Comparison of ENCODE assay signal across 9 mouse cellular contexts in the genomic region with DNA sequence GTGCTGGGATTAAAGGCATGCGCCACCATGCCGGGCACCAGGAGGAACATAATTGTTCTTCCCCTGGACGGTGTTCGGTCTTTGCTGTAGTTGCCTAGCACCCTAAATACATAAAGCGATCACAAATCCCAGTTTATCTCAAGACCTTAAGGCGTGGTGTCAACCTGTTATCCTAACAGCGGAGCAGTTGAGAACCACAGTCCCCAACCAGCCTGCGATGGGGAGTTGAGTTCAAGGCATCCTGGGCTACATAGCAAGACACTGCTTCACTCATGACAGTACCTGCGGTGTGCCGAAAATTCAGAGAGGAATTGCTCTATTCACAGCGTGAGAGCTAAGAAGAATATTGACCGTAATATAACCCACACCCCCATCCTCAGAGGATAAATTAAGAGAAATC. TPM values are rescaled to one million over a fixed set of nuclear protein-coding genes. Genes with fewer than 3 reads are reported as not detected.
A peak's percentile ranks its signal among the peaks of the same experiment; 100 is the strongest.
DNase-seq lines count a peak whose midpoint lies in the region; ATAC-seq lines count a peak whose summit lies in the region.
"Had no signal": no experiment of that assay in that cellular context is flagged by ENCODE, and none has a peak within 500 bp of the region (broad histone marks: within the 10 kb centered on the region; RNA-seq: fewer than 3 reads in every experiment).

No protein-coding gene starts in this region.

- ATAC-seq in kidney, embryonic 16.5 days (ENCODE audit: low FRiP score, low TSS enrichment): peak; percentile 28; the same call in 1 of the 2 replicates
- peak; percentile 11; the same call in 1 of the 2 replicates for ATAC-seq in intestine, embryonic 16.5 days
- no peak for ATAC-seq in activated CD4-positive, CD25-positive, alpha-beta regulatory T cell, adult 4 months
- no peak for ATAC-seq in monocyte, adult 5-6 weeks (replicated peaks; ENCODE audit: insufficient number of reproducible peaks, low FRiP score, low TSS enrichment, poor library complexity, severe bottlenecking)

- no peak for DNase-seq in kidney, adult 9 months
- peak; percentile 22 for DNase-seq in embryo, embryonic 11 days
- DNase-seq in naive thymus-derived CD4-positive, alpha-beta T cell, adult 2 months (ENCODE audit: low read depth): peak; percentile 19
- no peak for DNase-seq in layer of hippocampus, adult 18-20 months (ENCODE audit: low spot score in 2 of 2)

- peak overlapping the region; percentile 98 for H3K9ac ChIP-seq in kidney, embryonic 16.5 days (replicated peaks; ENCODE audit: low read length)
- H3K9ac ChIP-seq in intestine, embryonic 16.5 days (ENCODE audit: low read depth, low read length): peak overlapping the region; percentile 58

- H3K4me3 ChIP-seq in kidney, embryonic 16.5 days (ENCODE audit: low read length): peak overlapping the region; percentile 81
- H3K4me3 ChIP-seq in intestine, embryonic 16.5 days (ENCODE audit: low read length): peak overlapping the region; percentile 64

- H3K4me2 ChIP-seq in kidney, embryonic 16.5 days (replicated peaks; ENCODE audit: low read depth, low read length): peak overlapping the region; percentile 91
- H3K4me2 ChIP-seq in intestine, embryonic 16.5 days (ENCODE audit: low read depth, low read length): peak overlapping the region; percentile 61

- peak overlapping the region; percentile 74; the same call in 1 of the 2 replicates for H3K27ac ChIP-seq in kidney, embryonic 16.5 days (ENCODE audit: low read length)
- no peak overlapping the region for H3K27ac ChIP-seq in intestine, embryonic 16.5 days (ENCODE audit: low read length)

- 60% methylated on average over 12 of the region's 12 CpGs for WGBS in kidney, embryonic 16.5 days
- whole genome bisulfite sequencing in intestine, embryonic 16.5 days: 50% methylated on average over 12 of the region's 12 CpGs

- peaks cover 54% of the 10 kb centered on the region for H3K36me3 ChIP-seq in kidney, embryonic 16.5 days (ENCODE audit: insufficient read depth, low read length)
- peaks cover 16% of the 10 kb centered on the region for H3K36me3 ChIP-seq in intestine, embryonic 16.5 days (ENCODE audit: control insufficient read depth, insufficient read depth, low read length)

- H3K27me3 ChIP-seq in kidney, embryonic 16.5 days (ENCODE audit: insufficient read depth, low read length): no peaks in the 10 kb centered on the region
- H3K27me3 ChIP-seq in intestine, embryonic 16.5 days (replicated peaks; ENCODE audit: control insufficient read depth, insufficient read depth, low read length): no peaks in the 10 kb centered on the region

- no peaks in the 10 kb centered on the region for H3K9me3 ChIP-seq in kidney, embryonic 16.5 days (ENCODE audit: low read length)
- no peaks in the 10 kb centered on the region for H3K9me3 ChIP-seq in intestine, embryonic 16.5 days (ENCODE audit: control insufficient read depth, low read length)

- peaks cover 18% of the 10 kb centered on the region for H3K4me1 ChIP-seq in kidney, embryonic 16.5 days (ENCODE audit: insufficient read depth, low read length)
- H3K4me1 ChIP-seq in intestine, embryonic 16.5 days (ENCODE audit: control insufficient read depth, insufficient read depth, low read length): peaks cover 14% of the 10 kb centered on the region

RNA-seq across cellular contexts. Expression of a gene that starts 0.6 kb away (rescaled TPM):
- 343 and 370 TPM in 2 replicates for polyA plus RNA-seq in kidney, embryonic 16.5 days (2015; fragmentation: Nextera tagmentation; extraction: Ambion mirVana)
- 295 and 297 TPM in 2 replicates for polyA plus RNA-seq in intestine, embryonic 16.5 days (2015; fragmentation: Nextera tagmentation; extraction: Ambion mirVana)
- 100 to 1,000 TPM in 1 of 2 experiments, 10 to 100 TPM in 1; 96.7 to 115 TPM for polyA plus RNA-seq in activated CD4-positive, CD25-positive, alpha-beta regulatory T cell, adult 4 months (2017; shearing (Covaris generic))
- total RNA-seq in layer of hippocampus, adult 18-20 months (2021): 10 to 100 TPM; 79.5 to 88.1 TPM
- total RNA-seq in monocyte, adult 5-6 weeks (2017): 31.0 to 45.3 TPM (median 42.6 TPM) in 3 replicates

RNA-seq across cellular contexts. Expression of a gene that starts 15.9 kb away (rescaled TPM):
- 238 and 244 TPM in 2 replicates for polyA plus RNA-seq in kidney, embryonic 16.5 days (2015; fragmentation: Nextera tagmentation; extraction: Ambion mirVana)
- 334 and 347 TPM in 2 replicates for polyA plus RNA-seq in intestine, embryonic 16.5 days (2015; fragmentation: Nextera tagmentation; extraction: Ambion mirVana)
- polyA plus RNA-seq in activated CD4-positive, CD25-positive, alpha-beta regulatory T cell, adult 4 months (2017; shearing (Covaris generic)): 100 to 1,000 TPM; 145 to 149 TPM
- total RNA-seq in layer of hippocampus, adult 18-20 months (2021): 100 to 1,000 TPM; 227 to 229 TPM
- total RNA-seq in monocyte, adult 5-6 weeks (2017): 72.5 to 84.0 TPM (median 77.3 TPM) in 3 replicates

RNA-seq across cellular contexts. Expression of a gene that starts 18.5 kb away (rescaled TPM):
- 42.0 and 45.0 TPM in 2 replicates for polyA plus RNA-seq in kidney, embryonic 16.5 days (2015; fragmentation: Nextera tagmentation; extraction: Ambion mirVana)
- polyA plus RNA-seq in intestine, embryonic 16.5 days (2015; fragmentation: Nextera tagmentation; extraction: Ambion mirVana): 24.7 and 25.5 TPM in 2 replicates
- 10 to 100 TPM; 18.9 to 21.1 TPM for polyA plus RNA-seq in activated CD4-positive, CD25-positive, alpha-beta regulatory T cell, adult 4 months (2017; shearing (Covaris generic))
- 10 to 100 TPM; 12.9 to 13.2 TPM for total RNA-seq in layer of hippocampus, adult 18-20 months (2021)
- 12.1 to 21.8 TPM (median 14.6 TPM) in 3 replicates for total RNA-seq in monocyte, adult 5-6 weeks (2017)

RNA-seq across cellular contexts. Expression of a gene that starts 23.1 kb away (rescaled TPM):
- polyA plus RNA-seq in kidney, embryonic 16.5 days (2015; fragmentation: Nextera tagmentation; extraction: Ambion mirVana): 0.15 and 0.35 TPM in 2 replicates
- 0.44 and 0.53 TPM in 2 replicates for polyA plus RNA-seq in intestine, embryonic 16.5 days (2015; fragmentation: Nextera tagmentation; extraction: Ambion mirVana)
- not detected for polyA plus RNA-seq in activated CD4-positive, CD25-positive, alpha-beta regulatory T cell, adult 4 months (2017; shearing (Covaris generic))
- not detected for total RNA-seq in layer of hippocampus, adult 18-20 months (2021)
- not detected in 3 replicates for total RNA-seq in monocyte, adult 5-6 weeks (2017)
- polyA plus RNA-seq: urinary bladder, adult 2 months had no signal

RNA-seq across cellular contexts. Expression of a gene that starts 47.2 kb away (rescaled TPM):
- polyA plus RNA-seq in kidney, embryonic 16.5 days (2015; fragmentation: Nextera tagmentation; extraction: Ambion mirVana): 4.1 and 10.9 TPM in 2 replicates
- polyA plus RNA-seq in intestine, embryonic 16.5 days (2015; fragmentation: Nextera tagmentation; extraction: Ambion mirVana): 2.5 and 3.3 TPM in 2 replicates
- polyA plus RNA-seq in activated CD4-positive, CD25-positive, alpha-beta regulatory T cell, adult 4 months (2017; shearing (Covaris generic)): 10 to 100 TPM; 14.3 to 20.3 TPM
- total RNA-seq in layer of hippocampus, adult 18-20 months (2021): 10 to 100 TPM; 49.5 to 49.7 TPM
- total RNA-seq in monocyte, adult 5-6 weeks (2017): 18.2 to 21.9 TPM (median 19.4 TPM) in 3 replicates

Comparison
In these comparisons a context has a peak if more than half of its experiments do, and no peak if none do; other contexts are left out.
1. ATAC-seq: peak in kidney, embryonic 16.5 days (single experiment) and intestine, embryonic 16.5 days (single experiment); none in activated CD4-positive, CD25-positive, alpha-beta regulatory T cell, adult 4 months (single experiment) and monocyte, adult 5-6 weeks (single experiment).
2. DNase-seq: peak in embryo, embryonic 11 days (single experiment) and naive thymus-derived CD4-positive, alpha-beta T cell, adult 2 months (single experiment); none in kidney, adult 9 months (single experiment) and layer of hippocampus, adult 18-20 months (0 of 2).